Mouse (Mus musculus): ENCODE measurements at regions not wholly inside any gene's neighbourhood (a gene's known extent, or its start where the extent isn't known, plus 50 kb on each side); places are given as distances from the start of the nearest gene placed in this dataset.

GRCm38 (mm10) chrX:23556271-23556670 is 136.6 kb upstream of the Wdr44 start:
- DNase-seq (ENCODE audit: low spot score in 2 of 2), result no peak

- peak; percentile 2 to 35 for DNase-seq (ENCODE audit: low spot score in 2 of 2)
These were observed 127.3 kb upstream of the Wdr44 start for GRCm38 (mm10) chrX:23565581-23565980.
